Mouse (Mus musculus) embryo, embryonic 10.5 days (tissue): Measurements from ENCODE around the gene Chchd3.

Source experiments
- DNase-seq: peaks from one replicate; pipeline ENCODE4 v3.0.0-alpha.2; 2015; ENCODE audit warnings: low spot score

Gene Chchd3

DNA sequence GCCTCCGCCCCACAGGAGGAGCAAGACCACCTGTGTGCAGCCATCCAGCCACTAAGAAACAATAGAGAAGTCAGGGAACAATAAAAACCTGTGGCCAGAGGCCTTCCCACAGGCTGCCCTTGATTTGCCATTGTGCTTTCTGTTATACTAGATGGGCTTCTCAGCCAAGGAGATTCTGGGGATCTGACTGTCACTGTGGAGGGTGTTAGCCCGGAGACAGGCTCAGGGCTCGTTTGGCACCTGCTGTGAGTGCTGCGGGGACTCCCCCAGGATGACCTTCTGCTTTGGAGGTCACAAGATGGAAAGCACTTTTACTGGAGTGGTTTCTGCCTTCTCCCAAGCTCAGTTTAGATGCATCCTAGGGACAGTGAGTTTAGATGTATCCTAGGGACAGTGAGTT is 262.5 kb downstream of the Chchd3 start:
- no peak for DNase-seq

DNA sequence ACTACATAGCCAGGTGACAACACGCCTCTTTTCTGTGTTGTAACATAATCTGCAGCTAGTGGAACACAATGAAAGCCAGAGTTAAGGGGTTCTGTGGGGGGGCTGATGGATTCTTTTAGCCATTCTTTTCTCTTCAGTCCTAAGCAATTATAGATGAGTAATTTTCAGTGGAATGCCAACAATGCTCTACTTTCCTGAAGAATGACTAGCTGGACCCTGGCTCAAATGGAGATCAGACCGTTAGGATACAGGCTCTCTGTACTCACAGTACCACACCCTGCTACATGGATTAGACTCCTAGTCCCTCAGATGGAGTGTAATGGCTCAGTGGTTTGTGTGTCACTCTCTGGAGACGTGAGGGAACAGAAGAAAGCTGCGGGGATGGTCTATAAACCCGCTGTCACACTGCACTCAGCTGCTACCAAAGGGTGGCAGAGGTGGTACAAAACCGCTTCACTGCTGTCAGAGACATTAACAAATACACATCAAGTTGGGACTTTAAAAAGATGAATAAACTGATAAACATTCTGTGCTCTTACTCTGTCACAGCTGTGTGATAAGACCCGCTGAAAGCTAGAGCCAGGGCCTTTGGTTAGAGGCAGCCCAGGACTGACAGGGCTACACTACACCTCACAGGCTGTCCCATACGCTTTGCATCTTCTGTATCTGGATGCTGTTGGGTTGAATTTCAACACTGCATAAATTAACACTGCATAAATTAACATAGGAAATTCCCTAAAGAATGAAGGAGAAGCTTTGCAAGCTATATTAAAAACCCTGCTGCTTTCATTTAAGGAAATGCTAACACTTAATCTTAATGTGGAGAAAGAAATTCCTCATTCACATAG is 264.2 kb downstream of the Chchd3 start:
- no peak for DNase-seq

DNA sequence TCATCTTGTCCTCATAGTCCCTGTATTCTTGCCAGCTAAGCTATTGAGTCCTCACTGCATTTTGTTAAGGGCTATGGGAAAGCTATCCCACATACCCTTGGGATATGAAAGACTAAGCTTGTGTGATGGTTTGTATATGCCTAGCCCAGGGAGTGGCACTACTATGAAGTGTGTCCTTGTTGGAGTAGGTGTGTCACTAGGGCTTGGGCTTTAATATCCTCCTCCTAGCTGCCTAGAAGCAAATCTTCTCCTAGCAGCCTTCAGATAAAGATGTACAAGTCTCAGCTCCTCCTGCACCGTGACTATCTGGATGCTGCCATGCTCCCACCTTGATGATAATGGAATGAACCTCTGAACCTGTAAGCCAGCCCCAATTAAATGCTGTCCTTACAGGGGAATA is 266.5 kb downstream of the Chchd3 start:
- DNase-seq: no peak

DNA sequence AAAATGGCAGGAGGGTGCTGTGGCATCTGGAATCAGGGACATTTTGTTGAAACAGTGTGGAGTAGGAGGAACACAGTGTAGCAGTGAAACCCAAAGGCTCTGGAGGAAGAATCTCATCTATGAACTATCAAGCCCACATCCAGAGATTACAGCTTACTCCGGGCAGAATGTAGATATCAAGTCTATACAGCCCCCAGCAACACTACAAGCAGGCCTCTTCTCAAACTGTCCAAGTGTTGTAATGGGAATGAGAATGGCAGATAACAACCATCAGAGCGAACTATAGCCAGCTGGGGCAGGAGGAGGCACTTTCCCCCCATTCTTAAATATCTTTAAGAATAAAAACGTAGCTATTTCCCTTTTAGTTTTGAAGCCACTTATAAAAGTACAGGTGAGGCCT is 266.9 kb downstream of the Chchd3 start:
- DNase-seq: no peak

DNA sequence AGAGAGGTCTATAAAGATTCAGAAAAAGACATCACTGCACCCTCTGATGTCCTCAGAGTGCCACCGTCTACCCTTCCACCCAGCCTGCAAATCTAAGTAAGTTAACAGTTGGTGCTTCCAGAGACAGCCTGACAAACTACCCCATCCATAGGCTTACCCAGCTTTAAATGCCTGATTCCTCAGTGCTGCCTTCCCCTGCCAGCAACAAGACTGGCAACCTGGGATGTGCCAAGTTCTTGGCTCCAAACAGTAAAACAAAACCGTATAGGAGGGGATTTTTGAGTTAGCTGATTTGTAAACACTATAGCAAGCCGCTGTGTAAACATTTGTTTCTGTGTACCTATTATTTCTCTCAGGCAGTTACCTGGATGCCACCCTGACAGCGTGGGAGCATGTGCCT is 269.6 kb downstream of the Chchd3 start:
- no peak for DNase-seq

DNA sequence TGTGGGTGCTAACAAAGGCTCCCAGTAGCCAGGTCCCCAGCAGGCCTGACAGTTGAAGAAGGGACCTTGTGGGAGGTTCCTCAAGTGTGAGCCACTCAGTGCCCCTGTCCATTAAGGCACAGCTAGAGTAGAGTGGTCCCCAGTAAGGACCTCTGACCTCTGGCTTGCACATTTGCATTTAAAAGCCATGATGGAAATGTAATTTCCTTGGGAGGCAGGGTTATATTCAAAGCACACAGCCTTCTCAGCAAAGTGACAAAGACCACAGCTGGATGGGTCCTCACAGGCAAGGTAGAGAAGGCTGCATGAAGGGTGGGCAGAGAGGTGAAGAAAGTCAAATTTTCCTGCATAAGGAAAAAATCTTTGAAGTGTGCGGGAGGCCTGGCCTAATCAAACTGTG is 272.7 kb downstream of the Chchd3 start:
- peak; percentile 48 for DNase-seq

DNA sequence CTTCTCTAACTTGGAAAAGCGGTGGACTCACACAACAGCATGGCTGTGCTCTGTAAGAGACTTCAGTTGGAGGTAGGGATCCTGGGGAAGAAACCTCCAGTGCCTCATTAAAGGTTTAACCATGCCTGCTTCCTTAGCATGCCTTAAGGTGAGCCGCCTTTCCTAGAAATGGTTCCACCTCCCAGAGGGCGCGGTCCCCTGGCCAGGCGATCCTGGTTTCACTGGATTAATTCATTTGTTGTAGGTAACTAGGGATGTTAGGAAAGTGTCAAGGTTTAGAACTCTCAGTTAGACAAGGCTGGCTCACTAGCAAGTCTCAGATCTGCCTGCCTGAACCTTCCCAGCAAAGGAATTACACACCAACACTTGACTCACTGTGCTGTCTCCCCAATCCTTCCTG is 273.9 kb downstream of the Chchd3 start:
- DNase-seq: no peak

DNA sequence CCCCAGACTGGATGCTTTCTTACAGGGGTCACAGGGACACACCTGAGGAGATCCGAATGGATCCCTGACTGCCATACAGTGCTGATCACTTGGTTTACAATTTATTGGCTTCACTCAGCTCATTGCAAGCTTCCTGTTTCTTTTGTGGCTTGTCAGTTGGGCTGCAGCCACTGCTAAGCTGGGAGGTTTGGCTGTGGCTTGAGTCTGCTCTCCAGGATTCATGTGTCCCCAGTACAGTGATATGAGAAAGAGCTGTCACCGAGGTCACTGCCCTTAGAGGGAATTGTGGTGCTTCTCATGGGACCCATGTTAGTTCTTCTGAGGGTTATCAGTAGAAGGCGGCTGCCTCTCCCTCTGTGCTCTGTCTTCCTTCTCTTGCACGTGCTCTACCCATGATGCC is 277.0 kb downstream of the Chchd3 start:
- no peak for DNase-seq

DNA sequence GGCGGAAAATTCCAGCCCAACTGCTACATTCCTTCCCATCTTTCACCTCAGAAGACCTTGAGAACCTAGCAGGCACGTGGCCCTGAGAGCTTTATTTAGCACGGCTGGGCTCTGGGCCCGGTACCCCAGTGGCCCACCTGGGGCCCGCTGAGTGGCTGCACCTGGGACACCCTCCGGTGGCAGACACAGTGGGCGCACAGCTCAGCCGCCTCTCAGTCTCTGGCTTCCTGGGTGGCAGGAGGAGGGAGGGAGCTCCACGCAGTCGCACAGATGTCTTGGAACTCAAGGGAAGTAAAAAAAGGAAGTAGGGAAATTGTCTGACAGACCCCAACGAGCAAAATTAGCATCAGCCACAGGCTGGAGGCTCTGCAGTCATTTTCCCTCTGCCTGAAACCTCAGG is 279.5 kb downstream of the Chchd3 start:
- DNase-seq: no peak

DNA sequence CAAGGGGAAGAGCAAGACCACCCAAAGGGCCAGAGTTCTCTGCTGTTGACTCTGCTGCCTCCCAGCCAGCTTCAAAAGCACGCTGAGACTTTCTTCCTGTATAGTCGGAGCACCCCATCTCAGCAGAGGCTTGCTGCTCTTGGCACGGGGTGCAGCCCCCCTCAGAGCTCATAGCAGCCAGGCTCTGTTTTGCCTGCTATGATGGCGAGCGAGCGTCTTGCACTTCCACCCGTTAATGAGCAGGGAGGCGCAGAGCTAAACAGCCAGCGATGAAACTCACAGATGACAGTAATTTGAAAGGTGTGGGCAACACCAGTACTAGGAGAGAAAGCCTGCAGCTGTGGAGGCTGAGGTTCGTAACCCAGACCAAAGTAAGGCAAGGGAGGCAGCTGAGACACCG is 283.7 kb downstream of the Chchd3 start:
- DNase-seq: no peak

DNA sequence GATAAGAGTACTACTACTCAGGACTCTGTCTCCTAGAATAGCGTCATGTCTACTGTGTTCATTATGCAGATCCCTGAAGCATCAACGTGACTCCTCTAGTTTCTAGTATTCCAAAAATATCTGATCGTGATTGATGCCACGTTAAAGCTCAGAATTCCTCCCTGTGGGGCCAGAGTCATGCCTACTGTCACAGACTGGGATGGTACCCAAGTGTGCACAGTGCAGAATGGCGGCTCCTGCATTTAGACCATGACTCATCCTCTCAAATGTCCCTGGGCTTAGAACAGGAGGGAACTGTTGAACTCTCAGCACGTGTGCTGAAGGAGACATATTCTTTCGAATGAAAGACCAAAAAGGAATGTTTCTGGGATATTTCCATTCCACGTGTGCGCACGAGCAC is 305.5 kb downstream of the Chchd3 start:
- DNase-seq: no peak

DNA sequence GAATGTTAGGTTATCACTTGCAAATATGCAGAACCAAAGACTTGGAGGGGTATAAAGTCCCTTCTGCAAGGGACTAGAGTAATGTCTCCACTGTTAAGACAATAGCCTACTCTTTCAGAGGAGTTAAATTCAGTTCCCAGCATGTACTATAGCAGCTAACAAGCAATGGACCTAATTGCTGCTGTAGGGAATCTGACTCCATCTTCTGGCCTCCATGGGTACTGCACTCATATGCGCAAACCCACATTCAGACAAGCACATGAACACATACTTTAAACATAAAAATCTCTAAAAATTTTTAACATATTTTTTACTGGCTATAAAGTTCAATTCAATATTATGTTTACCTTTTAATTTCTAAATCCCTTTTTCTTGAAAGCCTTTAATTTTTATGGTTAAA is 310.2 kb downstream of the Chchd3 start:
- DNase-seq: peak; percentile 27

DNA sequence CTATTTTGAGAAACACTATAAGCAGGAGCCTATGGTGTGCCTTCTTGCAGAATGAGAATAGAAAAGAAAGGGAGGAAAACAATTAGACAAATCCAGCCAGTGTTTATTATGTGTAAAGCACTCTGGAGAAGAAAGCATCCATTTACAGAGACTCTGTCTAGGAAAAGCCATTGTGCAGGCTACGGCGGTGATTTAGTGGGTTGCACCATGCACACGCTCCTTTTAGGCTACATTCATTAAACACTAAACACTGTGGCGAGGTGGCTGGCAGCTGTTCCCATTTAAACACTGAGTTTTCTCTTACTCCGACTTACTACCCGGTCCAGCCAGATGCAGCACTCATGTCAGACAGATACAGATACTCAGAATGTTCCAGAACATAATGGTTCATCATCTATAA is 311.3 kb downstream of the Chchd3 start:
- no peak for DNase-seq

DNA sequence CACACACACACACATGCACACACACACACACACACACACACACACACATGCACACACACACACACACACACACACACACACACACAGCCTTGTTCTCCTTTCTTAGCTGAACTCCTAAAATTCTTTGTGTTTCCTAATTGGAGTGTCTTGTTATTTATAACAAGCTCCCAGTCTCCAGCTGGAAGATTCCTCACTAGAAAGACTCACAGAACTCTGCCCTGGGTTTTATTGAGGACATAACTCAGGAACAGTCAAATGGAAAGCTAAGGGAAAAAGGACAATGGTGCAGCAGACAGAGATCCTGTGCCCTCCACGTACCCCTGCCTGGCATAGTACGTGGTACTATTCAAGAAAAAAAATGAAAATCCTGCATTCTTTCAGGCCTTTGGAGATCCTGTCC is 312.7 kb downstream of the Chchd3 start:
- no peak for DNase-seq
